Mouse (Mus musculus): ENCODE data around the gene Smim23. TPM values are rescaled to one million over a fixed set of nuclear protein-coding genes. Genes with fewer than 3 reads are reported as not detected.

Smim23 gene
- total RNA-seq (2021): not detected
- long read RNA-seq, experiment 1: 0 reads
- long read RNA-seq, experiment 2: 0 reads

DNA sequence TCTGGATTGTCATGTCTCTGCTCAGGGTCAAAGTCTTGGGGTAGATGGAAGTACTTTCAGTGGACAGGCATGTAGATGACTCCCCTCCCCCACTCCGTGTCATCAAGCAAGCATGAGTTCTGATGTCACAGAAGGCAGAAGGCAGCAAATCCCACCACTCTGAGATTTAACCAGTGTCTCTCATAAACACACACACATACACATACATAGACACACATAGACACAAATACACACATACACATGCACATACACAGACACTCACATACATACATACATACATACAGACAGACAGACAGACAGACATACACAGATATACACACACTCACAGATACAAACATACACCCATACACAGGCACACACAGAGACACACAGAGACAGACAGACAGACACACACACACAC, at the start of gene Smim23:
Gene Smim23, minus strand, starts transcription at position 101 of the 400 bp plus-strand sequence.
- DNase-seq (ENCODE audit: low spot score in 2 of 2): no peak

DNA sequence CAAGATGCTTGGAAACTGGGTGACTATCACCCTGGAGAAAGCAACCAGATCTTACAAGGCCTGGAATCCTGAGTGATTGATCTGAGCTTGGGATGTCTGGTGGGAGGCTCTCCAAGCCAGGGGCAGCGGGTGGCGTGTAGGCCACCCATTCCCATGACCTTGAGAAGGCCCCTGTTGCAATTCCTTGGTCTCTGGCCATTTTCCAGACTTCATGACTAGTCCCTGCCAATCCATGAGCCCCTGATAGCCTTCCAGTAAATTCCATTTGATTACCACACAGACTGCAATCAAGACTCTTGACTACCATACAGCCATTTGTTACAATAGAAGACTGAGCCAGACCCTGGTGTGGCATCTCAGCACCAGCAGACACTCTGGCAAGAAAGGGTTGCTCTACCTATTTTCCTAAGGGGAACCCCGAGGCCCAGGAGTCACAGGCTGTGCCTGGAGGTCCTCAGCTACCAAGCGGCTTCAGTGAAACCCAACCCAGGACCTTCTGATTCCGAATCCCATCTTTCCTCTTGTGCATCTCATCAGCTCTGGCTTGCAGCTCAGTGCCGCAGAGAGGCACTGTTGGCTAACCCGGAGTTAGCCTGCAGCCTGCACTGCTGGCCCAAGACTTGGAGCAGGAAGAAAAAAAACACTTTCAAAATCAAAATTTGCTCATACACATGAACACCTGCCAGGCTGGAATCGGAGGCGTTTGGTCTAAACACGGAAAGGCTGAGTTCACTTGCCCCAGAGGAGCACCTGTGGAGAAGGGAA, 44.4 kb upstream of the Smim23 start:
- DNase-seq (ENCODE audit: low spot score in 2 of 2): no peak

DNA sequence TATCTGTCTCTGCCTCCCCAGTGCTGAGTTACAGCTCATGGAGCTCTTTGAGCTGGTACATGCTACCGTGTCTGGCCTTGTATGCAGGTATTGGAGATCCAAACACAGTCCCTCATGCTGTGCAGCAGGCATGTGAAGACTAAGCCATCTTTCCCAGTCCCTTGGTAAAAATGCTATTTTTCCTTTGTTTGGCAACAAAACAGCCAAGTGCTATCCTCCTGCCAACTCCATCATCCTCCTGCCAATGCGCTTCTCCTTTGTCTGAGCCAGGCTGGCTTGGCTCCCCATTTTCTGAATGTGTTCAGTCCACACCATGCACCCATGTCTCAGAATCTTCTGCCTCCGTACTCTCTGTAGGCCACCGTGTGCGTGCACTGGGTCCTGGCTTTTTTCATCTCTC, 40.2 kb upstream of the Smim23 start:
- DNase-seq (ENCODE audit: low spot score in 2 of 2): peak in 1 of 2 experiments; percentile 41

DNA sequence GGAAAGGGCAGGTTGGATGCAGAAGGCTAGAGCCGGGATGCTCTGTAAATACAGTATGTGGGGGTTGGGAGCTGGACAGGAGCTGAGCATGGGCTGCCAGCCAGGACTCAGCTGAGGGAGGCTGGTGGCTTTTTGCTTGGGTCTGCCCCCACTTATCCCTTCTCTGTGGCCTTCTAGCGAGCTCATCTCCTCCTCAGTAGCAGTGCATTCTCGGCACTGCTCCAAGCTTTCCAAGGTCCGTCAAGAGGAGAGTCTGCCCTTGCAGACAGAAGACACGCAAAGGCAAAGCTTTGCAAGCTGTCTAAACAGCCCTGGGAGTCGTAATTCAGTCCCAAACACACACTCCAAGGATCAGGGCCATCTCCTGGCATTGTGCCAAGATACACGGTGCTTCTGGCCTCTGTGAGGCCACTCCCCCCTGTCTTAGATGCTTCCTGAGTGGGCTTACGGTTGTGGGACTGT, 33.0 kb upstream of the Smim23 start:
- no peak for DNase-seq (ENCODE audit: low spot score in 2 of 2)

DNA sequence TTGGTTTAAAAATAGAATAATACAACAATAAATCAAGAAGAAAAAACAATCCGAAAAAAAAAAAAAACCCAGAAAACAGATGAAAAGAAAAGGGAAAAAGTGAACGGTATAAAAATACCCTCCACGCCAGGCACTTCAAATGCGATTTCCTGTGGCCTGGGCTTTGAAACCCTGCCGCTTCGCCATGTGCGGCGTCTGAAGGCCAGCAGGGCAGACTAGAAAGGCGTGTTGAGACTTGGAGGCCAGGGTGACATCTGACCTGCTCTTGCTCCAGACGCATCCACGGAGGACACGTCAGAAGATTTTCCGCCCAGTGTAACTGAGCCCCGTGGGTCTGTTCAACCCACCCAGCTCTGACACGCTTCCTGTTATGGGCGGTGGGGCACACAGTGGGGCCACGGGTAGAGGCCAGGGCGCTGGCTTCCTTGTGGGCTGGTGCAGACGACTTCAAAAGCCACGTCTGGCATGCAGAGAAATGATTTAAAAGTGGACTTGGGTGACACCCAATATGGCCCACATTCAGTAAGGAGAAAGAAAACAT, 22.3 kb upstream of the Smim23 start:
- no peak for DNase-seq (ENCODE audit: low spot score in 2 of 2)

DNA sequence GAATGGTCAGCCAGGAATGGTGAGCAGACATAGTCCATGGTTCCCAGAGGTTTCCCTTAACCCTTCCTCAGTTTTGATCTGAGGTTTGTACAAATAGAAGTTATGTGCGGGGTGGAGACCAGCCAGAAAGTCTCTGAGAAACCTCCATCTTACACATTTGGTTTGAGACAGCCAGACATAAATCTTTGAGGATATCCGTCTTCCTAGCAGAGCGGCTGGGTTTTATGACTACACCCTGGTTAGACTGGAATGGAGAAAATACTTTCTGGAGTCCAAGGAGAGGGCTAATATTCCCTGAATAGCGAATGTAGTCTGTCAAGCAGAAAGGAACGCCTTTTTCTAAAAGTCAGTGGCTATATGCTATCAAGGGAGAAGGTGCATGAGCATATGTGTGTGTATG, 16.8 kb upstream of the Smim23 start:
- no peak for DNase-seq (ENCODE audit: low spot score in 2 of 2)

DNA sequence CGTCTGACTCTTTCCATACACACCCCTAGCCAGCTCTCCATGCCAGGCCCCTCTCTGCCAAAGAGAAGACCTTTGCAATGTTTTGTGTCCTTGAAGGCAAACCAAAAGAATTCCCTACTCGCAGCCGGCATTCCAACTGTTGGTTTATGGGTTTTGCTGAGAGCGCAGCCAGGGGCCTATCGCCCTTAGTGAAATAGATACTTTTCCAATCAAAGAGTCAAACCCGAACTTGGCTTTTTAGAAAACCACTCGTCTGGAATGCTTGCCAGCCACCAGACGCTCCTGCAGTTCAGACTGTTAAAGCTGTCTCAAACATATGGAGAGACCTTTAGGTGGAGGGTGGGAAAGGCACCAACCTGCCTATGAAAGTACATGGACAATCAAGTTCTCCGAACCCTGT, 15.9 kb upstream of the Smim23 start:
- DNase-seq (ENCODE audit: low spot score in 2 of 2): no peak

DNA sequence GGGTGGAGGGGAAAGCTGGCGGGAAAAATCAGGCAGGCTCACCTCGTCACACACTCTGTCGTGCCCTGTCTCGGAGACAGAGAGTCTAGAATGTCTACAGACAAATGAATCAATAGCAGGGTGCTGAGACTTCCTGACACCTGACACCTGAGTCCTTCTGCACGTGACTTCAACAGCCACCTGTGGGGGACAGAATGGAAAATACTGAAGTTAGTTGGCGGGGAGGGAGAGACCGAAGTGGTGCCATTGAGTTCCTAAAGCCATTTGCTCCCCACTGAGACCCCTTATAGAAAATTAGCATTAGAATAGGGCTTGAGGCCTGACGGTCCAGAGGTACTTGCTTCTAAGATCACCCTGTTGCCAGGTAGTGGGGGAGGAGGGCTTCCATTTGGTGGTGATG, 10.6 kb upstream of the Smim23 start:
- no peak for DNase-seq (ENCODE audit: low spot score in 2 of 2)

DNA sequence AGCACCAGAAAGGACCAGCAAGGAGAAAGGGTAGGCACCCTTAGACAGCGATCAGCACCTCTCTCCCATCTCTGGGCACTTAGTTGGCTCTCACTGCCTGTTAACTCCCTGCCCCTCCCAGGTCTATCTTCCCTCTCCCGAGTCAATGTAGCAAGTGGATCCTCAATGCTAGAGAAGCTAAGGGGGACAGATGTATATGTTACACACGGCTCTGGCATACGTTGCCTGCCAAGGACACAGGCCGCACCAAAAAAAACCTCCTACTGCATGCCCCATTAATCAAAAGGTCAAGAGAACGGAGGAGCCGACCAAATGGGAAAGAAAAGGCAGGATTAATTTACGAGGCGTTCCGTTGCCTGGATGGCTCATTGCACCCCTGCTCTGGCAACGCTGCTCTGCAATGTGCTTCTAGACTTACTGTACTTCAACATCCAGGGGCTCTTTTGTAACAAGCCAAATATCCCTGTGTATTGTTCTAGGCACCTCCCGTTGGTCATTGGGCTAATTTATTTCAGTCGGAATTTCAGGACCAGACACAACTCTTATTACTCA, 10.0 kb upstream of the Smim23 start:
- DNase-seq (ENCODE audit: low spot score in 2 of 2): no peak

DNA sequence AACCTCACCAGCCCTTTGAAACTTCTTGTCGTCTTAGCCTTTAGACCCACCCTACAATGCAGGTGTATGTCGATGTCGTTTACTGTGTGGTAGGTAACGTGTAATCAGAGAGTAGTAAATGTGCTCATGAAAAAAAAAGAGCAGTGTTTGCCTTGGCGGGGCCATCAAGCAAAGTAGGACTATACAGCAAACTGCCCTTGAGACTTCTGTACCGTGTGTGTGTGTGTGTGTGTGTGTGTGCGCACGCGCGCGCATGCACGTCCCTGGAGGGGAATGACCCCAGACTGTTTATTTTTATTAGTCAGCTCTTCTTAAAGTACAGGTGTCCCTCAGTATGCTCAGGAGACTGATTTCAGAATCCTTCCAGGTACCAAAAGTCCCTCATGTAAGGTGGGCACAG, 6.8 kb downstream of the Smim23 start:
- no peak for DNase-seq (ENCODE audit: low spot score in 2 of 2)

DNA sequence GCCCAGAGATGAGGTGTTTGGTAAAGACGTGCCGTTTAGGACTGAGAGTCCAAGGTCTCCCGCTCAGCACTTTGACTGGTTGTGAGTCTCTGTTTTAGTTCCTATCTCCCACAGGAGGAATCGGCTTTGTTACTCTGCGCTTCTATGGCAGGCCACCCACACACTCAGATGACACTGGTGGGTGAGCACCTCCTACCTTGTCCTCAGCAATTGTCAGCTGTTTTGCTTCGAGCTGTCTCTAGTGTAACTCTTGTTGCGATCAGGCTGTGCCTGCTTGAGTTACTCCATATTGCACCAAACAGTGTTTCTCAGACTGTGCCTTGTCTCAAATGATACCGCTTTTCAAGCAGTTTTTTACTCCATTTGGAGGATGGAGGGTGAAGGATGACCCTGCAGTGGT, 10.1 kb downstream of the Smim23 start:
- no peak for DNase-seq (ENCODE audit: low spot score in 2 of 2)

DNA sequence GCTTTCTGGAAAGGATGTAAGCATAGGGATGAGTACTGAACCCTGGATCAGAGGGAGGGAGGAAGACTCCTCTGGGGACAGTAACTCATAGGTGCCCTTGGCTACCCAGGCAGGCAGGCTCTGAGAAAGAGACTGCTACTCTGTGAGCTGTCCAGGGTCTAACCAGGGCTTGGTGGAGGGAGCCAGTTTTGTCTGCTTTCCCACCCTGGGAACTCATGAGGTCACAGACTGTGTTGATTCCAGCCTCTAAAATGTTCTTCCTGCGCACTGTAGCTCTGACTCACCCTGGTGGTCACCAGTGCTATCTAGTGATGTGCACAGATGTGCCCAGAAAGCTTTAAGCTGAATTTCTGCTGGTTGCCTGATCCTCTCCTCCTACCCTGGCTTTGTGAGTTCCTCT, 15.3 kb downstream of the Smim23 start:
- no peak for DNase-seq (ENCODE audit: low spot score in 2 of 2)

DNA sequence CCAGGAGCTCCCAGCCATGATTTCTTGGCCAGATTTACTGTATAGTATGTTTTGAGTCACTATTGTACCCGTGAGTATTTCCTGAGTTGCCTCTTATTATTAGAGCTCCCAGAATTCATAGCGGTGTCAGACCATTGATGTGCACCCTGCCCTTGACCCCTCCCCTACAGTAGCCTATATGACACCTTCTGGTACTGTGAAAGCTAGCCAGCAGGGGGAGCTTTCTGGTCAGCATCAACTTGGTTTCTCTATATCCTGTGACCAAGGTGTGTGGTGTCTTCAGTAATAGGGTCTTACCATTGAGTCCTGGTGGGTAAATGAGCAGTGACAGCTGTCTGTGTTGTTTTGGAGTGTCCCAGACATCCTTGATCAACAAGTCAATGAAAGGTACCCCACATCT, 18.4 kb downstream of the Smim23 start:
- no peak for DNase-seq (ENCODE audit: low spot score in 2 of 2)

DNA sequence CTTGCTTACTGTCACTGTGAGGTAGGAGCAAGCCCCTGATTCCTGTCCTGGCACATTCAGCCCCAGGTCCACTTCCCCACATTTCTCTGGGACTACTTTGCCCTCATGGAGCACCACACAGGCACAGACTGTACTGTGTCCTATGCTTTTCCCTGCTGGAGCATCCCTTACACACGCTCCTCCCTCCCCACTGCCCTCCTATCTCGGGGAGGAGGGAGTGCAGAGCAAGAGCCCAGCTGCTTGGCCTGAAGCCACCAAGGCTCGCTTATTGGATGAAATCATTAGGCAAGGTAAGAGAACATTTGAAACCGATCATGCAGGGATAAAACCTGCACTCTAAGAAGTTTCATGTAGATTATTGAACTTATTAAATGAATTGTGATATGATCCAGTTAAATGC, 20.7 kb downstream of the Smim23 start:
- DNase-seq (ENCODE audit: low spot score in 2 of 2): no peak

DNA sequence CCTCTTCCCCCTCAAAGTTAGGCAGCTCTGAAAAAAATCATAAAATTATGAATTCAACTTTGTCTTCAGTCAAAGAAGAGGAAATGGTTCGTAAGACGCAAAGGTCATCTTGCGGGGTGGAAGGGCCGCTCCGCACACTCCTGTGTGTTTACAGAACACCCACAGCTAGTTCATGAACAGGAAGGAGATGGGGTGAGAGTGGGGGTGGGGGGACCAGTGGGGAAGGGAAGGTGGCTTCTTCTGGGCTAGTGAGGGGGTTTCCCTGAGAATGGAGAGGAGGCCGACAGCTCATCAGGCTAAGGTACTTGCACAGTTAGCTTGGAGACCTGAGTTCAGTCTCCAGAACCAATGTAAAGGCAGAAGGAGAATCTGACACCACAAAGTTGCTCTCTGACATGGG, 22.7 kb downstream of the Smim23 start:
- DNase-seq (ENCODE audit: low spot score in 2 of 2): no peak

DNA sequence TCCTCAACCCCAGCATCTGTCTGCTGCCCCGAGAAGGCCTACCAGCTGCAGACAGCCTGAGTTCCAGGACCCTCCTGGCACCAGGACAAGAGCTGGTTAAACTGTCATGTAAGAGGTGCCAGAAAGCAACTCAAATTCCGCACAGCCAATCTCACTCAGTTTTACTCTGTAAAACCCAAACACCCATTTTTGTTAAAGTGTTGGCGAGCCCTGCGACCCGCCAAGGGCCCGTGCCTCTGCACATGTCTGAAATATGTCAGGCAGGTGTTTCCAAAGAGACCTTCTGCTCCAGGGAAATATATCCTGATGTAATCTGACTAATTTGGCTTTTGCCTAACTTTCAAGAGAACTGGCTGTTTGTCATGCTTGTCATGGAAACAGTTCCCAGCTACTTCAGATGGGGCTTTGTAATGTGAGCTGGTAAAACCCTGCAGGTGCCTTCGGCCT, 23.5 kb downstream of the Smim23 start:
- peak; percentile 43 to 76 for DNase-seq (ENCODE audit: low spot score in 2 of 2)

DNA sequence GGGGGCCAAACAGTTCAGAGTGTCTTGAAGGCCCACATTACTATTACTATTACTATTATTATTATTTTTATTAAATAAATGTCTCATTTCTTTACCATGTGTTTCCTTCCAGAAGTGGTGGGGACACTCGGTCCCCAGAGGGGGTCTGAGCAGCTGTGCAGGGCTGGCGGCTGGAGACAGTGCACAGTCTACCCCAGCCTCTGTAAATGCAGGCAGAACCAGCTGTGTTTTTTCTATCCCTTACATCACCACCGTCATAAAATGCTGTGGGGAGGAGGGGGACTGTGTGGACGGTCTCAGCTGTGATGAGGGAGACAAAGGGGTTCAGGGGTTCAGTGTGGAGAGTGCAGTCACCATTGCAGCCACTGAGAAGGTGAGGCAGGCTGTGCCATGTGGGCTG, 26.0 kb downstream of the Smim23 start:
- DNase-seq (ENCODE audit: low spot score in 2 of 2): no peak

DNA sequence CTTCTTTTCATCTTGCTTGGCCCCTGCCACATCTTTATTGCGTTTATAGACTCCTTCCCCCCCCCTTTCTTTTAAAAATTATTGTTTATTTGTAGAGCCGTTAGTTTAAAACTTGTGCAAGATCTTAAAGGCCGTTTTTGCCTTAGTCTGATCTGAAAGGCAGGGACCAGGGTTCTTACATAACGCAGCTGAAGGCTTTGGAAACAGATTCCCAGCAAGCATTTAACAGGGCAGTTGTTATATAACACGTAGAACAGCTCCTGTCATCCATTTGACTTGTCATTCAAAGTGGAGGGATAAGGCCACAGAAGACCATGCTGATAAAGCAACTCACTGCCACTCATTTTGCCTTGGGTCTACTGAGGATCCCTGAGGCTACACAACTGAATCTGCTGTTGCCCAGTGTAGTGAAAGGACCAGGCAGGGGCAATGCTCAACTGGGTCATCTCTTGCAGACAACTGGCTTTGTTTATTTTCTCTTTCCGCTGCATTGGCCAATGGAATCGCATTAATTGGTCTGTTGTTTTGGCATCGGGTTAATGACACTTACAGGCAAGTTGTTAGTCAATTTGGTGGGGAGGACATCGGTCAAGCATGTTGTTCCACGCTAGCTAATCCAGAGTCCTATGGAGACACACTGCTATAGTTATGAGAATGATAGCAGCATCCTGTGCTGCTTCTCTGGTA, 29.5 kb downstream of the Smim23 start:
- DNase-seq (ENCODE audit: low spot score in 2 of 2): no peak

DNA sequence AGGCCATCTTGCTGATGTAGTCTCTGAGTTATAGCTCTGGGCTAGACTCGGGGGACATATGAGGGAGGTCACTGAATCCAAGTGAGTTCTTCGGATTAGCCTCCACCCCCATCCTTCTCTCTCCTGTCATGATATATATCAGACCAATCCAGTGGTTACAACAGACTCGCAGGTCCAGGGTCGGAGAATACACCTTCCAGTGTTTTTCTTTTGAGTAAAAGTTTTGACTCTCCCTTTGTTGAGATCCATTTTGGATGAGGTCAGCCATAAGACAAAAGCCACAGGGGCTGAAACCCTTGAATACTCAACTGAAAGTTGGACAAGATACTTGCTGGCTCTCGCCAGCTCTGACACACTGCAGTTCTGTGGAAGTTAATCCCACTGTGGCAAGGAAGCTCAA, 38.2 kb downstream of the Smim23 start:
- DNase-seq (ENCODE audit: low spot score in 2 of 2): no peak

DNA sequence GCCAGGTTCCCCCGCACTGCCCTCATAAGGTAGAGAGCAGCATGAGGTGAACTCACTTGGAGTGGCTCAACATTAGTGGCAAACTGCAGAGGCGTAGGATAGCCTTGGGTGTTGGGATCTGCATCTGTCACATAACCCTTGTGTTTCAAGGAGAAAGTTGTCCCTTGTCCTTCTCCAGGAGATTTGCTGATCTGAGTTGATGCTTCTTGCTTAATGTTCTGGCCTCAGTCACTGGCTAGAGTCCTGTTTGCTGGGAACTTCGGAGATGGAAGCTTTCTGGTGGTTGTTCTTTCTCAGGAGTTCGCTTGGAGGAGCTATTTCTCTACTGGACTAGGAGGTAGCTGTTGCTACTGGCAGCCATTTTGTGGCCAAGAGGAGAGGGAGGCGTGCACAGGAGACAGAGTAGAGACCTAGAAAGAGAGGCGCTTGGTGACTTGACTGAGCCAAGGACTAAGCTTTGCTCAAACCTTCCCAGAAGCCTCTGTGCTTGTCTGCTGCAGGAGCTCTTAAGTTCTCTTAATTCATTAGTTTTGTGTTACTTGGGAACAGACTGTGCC, 38.7 kb downstream of the Smim23 start:
- no peak for DNase-seq (ENCODE audit: low spot score in 2 of 2)

DNA sequence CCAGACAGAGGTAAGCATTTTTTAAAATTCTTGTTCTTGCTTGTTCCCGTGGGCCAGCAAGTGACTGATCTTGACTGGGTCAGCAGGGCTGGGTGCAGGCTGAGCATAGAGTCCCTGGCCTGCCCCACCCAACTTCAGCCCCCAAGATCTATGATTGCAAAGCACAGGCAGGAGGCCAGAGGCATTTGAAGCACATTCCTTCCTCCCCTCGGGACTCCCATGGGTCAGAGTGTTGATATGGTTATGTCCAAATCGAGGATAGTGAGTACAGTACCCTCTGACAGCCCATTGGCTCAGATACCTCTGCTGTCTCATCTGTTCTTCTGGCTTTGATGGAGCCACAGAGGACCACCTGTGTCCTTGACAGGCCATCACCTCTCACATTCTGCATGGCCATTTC, 41.7 kb downstream of the Smim23 start:
- no peak for DNase-seq (ENCODE audit: low spot score in 2 of 2)

Data from layer of hippocampus, postnatal 14 days (tissue).